Mouse (Mus musculus) heart, embryonic 16.5 days (tissue): ENCODE measurements at regions not wholly inside any gene's neighbourhood (a gene's known extent, or its start where the extent isn't known, plus 50 kb on each side); places are given as distances from the start of the nearest gene placed in this dataset.
A peak's percentile ranks its signal among the peaks of the same experiment; 100 is the strongest.

Experiments
- ATAC-seq: fragments of 200-750 bp; cut with Nextera tagmentation; replicated peaks from 2 replicates; pipeline ENCODE4 v1.8.0; 2017; ENCODE audit warnings: moderate number of reproducible peaks; ENCODE audit not compliant: insufficient read depth, low FRiP score; ENCODE audit errors: extremely low read depth
- H3K27ac ChIP-seq: fragments of 300-500 bp; sonication (generic); 2 replicates; pipeline ENCODE4 v1.5.1; 2014; ENCODE audit warnings: mild to moderate bottlenecking, low read length, control low read depth, moderate library complexity
- H3K27me3 ChIP-seq: fragments of 300-500 bp; sonication (generic); 2 replicates; pipeline ENCODE4 v1.6.1; 2014; ENCODE audit warnings: low read length, mixed read lengths; ENCODE audit not compliant: control insufficient read depth, insufficient read depth
- H3K36me3 ChIP-seq: fragments of 300-500 bp; sonication (generic); 2 replicates; pipeline ENCODE4 v1.6.1; 2014; ENCODE audit not compliant: control insufficient read depth, insufficient read depth
- H3K4me1 ChIP-seq: fragments of 300-500 bp; sonication (generic); 2 replicates; pipeline ENCODE4 v1.6.1; 2014; ENCODE audit warnings: low read length, mixed read lengths; ENCODE audit not compliant: control insufficient read depth, insufficient read depth
- H3K4me2 ChIP-seq: fragments of 300-500 bp; sonication (generic); 2 replicates; pipeline ENCODE4 v1.6.1; 2014; ENCODE audit warnings: low read depth, mild to moderate bottlenecking, control low read depth, low read length
- H3K4me3 ChIP-seq: fragments of 300-500 bp; sonication (generic); 2 replicates; pipeline ENCODE4 v1.5.1; 2014; ENCODE audit warnings: mild to moderate bottlenecking, control low read depth, low read length
- H3K9ac ChIP-seq: fragments of 300-500 bp; sonication (generic); 2 replicates; pipeline ENCODE4 v1.6.1; 2014; ENCODE audit warnings: low read length, control low read depth
- H3K9me3 ChIP-seq: fragments of 300-500 bp; sonication (generic); replicated peaks from 2 replicates; pipeline ENCODE4 v1.6.1; 2016; ENCODE audit warnings: low read length; ENCODE audit not compliant: control insufficient read depth
- WGBS: fragments of 180-500 bp; shearing (Covaris S2); extraction: QIAGEN DNeasy Blood & Tissue Kit; methylation state at CpG from one replicate; pipeline ENCODE4 v1.1.7; 2014; 5-methylcytosine and 5-hydroxymethylcytosine counted together

DNA sequence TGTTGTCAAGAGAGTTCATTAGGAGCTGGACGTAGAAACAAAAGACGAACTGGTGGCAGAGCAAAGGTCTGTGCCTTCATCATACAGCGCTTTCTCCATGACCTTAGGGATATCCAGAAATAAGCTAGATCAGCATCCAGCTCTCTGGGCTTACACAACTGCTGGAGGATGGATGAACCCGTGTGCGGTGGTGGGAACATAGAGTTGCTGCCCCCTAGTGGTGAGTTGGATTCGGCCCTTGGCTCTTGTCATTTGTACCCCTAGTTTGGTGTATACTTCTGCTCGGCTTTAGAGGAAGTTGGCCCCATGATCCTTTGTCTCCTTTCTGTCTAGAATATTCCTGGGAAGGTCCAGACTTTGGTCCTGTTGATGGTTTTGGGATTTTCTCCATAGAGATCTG is 369.4 kb downstream of the Dhx35 start:
- Histone ChIP-seq H3K27ac (no peak overlapping the region), H3K4me1 (no peaks in the 10 kb centered on the region), H3K9ac (no peak overlapping the region), H3K9me3 (no peaks in the 10 kb centered on the region; the same call in 1 of the 2 replicates), H3K4me3 (no peak overlapping the region), H3K4me2 (no peak overlapping the region), H3K36me3 (no peaks in the 10 kb centered on the region), H3K27me3 (no peaks in the 10 kb centered on the region)
- WGBS, result 34% methylated on average over 7 of the region's 7 CpGs
- ATAC-seq, result no peak

DNA sequence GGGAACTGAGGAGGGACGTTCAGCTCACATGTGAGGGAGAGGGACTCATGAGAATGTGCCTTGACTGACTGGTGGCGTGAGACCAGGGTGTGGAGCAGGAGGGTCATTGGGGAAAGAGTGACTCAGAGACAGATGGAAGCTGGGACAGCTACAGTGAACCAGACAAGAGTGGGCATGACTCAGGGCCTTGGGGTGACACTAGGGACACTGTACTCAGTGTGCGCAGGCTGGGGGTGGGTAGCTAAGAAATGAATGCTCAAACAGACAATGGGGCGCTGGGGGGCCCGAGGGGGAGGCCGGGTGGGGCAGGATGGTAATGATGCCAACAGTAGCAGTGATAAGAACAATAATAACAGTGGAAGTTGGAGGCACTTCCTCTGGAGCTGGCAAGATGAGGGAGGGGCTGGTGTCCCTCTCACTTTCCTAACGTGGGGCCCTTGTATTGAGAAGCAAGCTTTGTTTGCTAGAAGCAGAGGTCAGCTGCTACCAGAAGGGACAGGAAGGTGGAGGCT is 374.0 kb downstream of the Dhx35 start:
- ATAC-seq, result peak; percentile 75

DNA sequence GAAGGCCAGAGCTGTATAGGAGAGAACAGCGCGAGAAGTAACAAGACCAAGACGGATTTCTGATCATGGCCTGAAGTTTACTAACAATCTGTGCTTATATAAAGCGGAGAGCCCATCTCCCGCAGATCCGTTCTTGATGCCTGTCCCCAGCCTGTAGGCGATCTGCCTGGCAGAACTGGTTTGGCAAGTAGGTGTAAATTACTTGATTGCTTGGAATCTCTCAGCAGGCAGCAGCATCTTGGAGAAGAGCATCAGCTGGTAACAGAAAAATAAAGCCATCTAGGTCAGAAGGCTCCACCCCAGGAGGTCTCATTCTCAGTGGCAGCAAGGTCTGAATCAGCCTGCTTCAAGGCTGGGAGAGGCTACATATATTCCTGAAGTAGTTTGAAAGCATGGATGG is 401.5 kb downstream of the Dhx35 start:
- Histone ChIP-seq H3K4me1 (no peaks in the 10 kb centered on the region), H3K9me3 (no peaks in the 10 kb centered on the region), H3K27ac (no peak overlapping the region), H3K9ac (no peak overlapping the region), H3K4me3 (no peak overlapping the region), H3K36me3 (no peaks in the 10 kb centered on the region), H3K4me2 (no peak overlapping the region), H3K27me3 (no peaks in the 10 kb centered on the region)
- ATAC-seq, result no peak
- 37% methylated on average over 7 of the region's 7 CpGs for WGBS

More for the DNA sequence above, 374.0 kb downstream of the Dhx35 start:
- no peaks in the 10 kb centered on the region for H3K4me1 ChIP-seq
- H3K9me3 ChIP-seq, result no peaks in the 10 kb centered on the region
- H3K27me3 ChIP-seq, result no peaks in the 10 kb centered on the region
- no peak overlapping the region for H3K4me2 ChIP-seq
- H3K9ac ChIP-seq, result no peak overlapping the region
- WGBS, result 44% methylated on average over 7 of the region's 7 CpGs
- H3K4me3 ChIP-seq, result no peak overlapping the region
- H3K27ac ChIP-seq, result no peak overlapping the region
- no peaks in the 10 kb centered on the region for H3K36me3 ChIP-seq

DNA sequence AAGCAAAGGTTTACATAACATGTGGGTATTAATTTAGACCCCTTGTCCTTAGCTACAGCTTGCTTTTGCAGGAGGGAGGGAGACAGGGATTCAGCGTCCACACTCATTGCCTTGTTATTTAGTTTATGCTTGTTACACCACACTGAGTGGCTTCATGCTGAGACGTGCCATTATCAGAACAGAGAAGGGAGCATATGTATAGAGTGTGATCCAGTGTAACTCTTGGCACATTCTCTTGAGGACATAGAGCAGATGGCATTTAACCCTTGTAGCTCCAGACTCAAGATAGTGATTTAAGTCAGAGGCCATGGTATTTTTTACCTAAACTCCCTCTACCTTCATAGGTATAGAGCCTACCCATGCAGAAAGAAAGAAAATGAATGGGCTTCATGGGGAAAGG is 437.7 kb downstream of the Dhx35 start:
- Histone ChIP-seq H3K27ac (no peak overlapping the region), H3K36me3 (no peaks in the 10 kb centered on the region), H3K4me2 (no peak overlapping the region), H3K9me3 (no peaks in the 10 kb centered on the region), H3K4me1 (no peaks in the 10 kb centered on the region), H3K9ac (no peak overlapping the region), H3K27me3 (no peaks in the 10 kb centered on the region), H3K4me3 (no peak overlapping the region)
- WGBS, result 39% methylated on average over 2 of the region's 2 CpGs
- no peak for ATAC-seq

DNA sequence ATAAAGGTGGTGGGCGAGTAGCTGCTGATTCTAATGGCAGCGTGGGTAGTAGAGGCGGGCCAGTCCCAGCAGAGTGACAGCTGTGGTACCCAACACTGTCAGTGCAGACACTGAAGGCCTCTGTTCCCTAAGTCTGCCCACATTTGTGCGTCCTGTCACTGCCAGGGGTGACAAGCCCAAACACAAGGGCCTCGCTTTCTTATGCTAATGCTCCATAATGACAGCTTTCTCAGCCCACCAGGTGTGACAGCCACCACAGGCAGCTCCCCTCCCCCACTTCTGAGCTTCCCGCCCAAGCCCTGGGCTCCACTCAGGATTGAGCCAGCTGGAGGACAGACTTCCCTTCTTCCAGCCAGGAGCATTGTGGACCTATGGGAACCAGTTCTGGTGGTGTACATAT is 440.4 kb downstream of the Dhx35 start:
- Histone ChIP-seq H3K27me3 (no peaks in the 10 kb centered on the region), H3K27ac (no peak overlapping the region), H3K4me2 (no peak overlapping the region), H3K36me3 (no peaks in the 10 kb centered on the region), H3K4me3 (no peak overlapping the region), H3K9me3 (no peaks in the 10 kb centered on the region), H3K9ac (no peak overlapping the region), H3K4me1 (no peaks in the 10 kb centered on the region)
- WGBS, result 35% methylated on average over 6 of the region's 6 CpGs
- ATAC-seq, result no peak

DNA sequence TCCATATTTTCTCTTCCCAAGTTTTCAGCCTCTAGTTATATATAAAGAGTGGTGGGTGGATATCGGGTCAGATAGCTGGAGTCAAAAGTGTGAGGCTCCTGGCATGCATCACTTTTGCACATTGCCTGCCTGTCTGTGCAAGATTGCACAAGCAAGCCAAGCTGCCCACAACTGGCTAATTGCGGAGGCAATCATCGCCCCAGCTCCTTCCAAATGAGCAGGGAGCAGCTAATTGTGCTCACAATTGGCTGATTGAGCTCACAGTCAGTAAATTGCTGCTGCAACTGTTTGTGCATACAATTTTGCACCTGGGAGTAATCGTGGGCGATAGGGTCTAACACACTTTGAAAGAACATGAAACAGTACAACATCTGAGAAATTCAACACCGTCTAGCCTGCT is 455.5 kb downstream of the Dhx35 start:
- ATAC-seq, result no peak
- no peak overlapping the region for H3K27ac ChIP-seq
- no peak overlapping the region for H3K9ac ChIP-seq
- no peaks in the 10 kb centered on the region for H3K27me3 ChIP-seq
- no peaks in the 10 kb centered on the region for H3K9me3 ChIP-seq
- H3K4me2 ChIP-seq, result no peak overlapping the region
- WGBS, result 85% methylated on average over 6 of the region's 6 CpGs
- H3K4me3 ChIP-seq, result no peak overlapping the region
- no peaks in the 10 kb centered on the region; the same call in 1 of the 2 replicates for H3K4me1 ChIP-seq
- H3K36me3 ChIP-seq, result no peaks in the 10 kb centered on the region

DNA sequence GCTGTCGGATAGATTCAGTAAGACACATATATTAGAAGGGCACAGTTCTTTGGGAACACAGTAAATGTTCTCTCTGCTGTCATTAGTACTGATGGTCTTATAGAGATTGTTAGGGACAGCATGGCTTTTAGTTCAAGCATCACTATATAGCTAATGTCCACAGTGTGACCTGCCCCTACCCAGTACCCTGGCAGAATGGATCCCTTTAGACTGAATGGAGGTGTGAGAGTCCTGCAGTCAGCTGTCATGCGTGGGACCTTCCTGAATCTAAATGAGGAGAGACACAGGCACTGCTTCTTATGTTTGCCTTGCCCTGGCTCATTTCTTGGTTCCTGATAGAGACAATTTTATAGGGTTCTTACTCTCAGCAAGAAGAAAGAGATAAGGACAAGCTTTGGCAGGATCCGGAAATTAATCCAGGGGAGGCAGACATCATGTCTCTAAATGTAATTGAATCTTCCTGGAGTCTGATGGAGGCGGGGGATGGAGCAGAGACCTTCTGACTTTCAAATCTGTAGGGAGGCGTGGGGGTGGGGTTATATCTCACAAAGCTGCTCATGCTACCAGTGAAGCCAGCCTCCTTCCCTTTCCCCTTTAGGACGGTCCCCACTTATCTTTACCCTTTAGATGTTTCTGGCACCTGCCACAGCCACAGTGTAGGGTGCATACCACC is 456.5 kb downstream of the Dhx35 start:
- H3K4me1 ChIP-seq, result no peaks in the 10 kb centered on the region; the same call in 1 of the 2 replicates
- H3K9me3 ChIP-seq, result no peaks in the 10 kb centered on the region
- H3K27ac ChIP-seq, result no peak overlapping the region
- H3K36me3 ChIP-seq, result no peaks in the 10 kb centered on the region
- H3K27me3 ChIP-seq, result no peaks in the 10 kb centered on the region
- WGBS, result 57% methylated on average over 6 of the region's 6 CpGs
- no peak overlapping the region for H3K4me3 ChIP-seq
- no peak for ATAC-seq
- H3K4me2 ChIP-seq, result no peak overlapping the region
- no peak overlapping the region for H3K9ac ChIP-seq

DNA sequence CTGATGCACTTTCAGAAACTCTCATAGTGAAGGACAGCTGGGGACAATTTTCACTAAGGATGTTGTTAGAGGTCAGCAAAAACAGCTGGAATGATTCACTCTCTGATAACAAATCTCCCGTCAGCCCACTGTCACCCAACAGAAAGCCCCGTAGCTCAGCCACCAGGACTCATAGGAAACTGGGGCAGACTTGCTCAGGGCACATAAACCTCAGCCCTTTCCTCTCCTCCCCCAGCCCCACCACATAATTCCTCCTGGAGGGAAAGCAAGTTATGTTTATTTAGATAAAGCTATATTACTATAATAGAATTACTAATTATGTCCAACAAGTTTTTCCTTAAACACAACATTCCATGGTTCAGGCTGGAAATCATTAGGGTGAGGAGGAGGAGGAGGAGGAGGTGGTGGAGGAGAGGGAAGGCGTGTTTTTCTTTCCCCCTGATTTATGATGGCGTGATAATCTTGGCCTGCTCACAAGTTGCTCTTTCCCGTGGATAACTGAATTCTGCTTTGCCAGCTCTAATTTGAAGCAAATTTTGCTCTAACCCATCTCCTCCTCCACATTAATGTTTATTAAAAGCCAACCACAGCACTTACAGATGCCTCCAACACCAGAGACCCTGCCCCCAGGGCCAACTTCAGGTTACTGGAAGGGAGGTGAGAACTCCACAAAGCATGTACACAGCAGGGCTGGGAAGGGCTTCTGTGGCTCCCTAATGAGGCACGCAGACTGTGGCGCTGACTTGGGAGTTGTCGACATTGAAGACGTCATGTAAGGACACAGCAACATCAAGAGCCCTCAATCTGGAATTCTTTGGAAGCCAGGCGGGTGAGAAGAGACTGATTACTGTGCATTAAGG is 475.8 kb downstream of the Dhx35 start:
- ATAC-seq, result no peak
- Histone ChIP-seq H3K27ac (no peak overlapping the region), H3K9me3 (no peaks in the 10 kb centered on the region), H3K4me3 (no peak overlapping the region), H3K4me1 (no peaks in the 10 kb centered on the region), H3K4me2 (no peak overlapping the region), H3K27me3 (no peaks in the 10 kb centered on the region), H3K9ac (no peak overlapping the region), H3K36me3 (no peaks in the 10 kb centered on the region)
- WGBS, result 50% methylated on average over 10 of the region's 10 CpGs

DNA sequence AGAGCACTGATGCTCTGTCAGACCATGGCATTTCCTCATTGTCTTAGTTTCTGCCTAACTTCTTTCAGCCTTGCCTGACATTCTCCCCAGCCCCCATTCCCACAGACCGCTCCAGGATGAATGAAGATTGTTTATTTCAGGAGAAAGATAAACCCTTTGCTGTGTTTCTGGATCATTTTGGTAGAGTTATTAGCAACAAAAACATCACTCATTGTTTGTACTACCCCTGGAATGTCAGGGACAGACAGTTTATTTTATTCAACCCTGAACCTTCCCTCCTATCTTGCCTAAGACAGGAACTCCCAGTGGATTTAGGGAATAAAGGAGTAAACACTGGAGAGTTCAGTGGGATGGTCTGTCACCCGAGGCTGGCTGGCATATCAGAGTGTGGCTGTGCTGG is 484.3 kb downstream of the Dhx35 start:
- Histone ChIP-seq H3K4me3 (no peak overlapping the region), H3K9ac (no peak overlapping the region), H3K4me2 (no peak overlapping the region), H3K4me1 (no peaks in the 10 kb centered on the region), H3K27me3 (no peaks in the 10 kb centered on the region), H3K9me3 (no peaks in the 10 kb centered on the region), H3K36me3 (no peaks in the 10 kb centered on the region), H3K27ac (no peak overlapping the region)
- ATAC-seq, result no peak
- 35% methylated on average over 2 of the region's 2 CpGs for WGBS
